Comparison of ENCODE assay signal across 24 mouse cellular contexts in genomic region chr9:42962506-42962905, GRCm38 (mm10). TPM values are rescaled to one million over a fixed set of nuclear protein-coding genes. Genes with fewer than 3 reads are reported as not detected.
DNase-seq lines count a peak whose midpoint lies in the region; ATAC-seq and TF ChIP-seq lines count a peak whose summit lies in the region.
"Had no signal": no experiment of that assay in that cellular context is flagged by ENCODE, and none has a peak within 500 bp of the region (broad histone marks: within the 10 kb centered on the region; RNA-seq: fewer than 3 reads in every experiment).

No protein-coding gene starts in this region.

- H3K4me3 ChIP-seq in hindbrain, embryonic 12.5 days = no peak overlapping the region
- H3K4me3 ChIP-seq in hindbrain, postnatal 0 days (ENCODE audit: low read length) = no peak overlapping the region
- no peak overlapping the region for H3K4me3 ChIP-seq in lung, postnatal 0 days (ENCODE audit: low read depth, low read length)
- H3K4me3 ChIP-seq: embryonic facial prominence, embryonic 13.5 days; forebrain, embryonic 13.5 days; heart, embryonic 10.5 days; left cerebral cortex, adult 2 months; liver, embryonic 13.5 days; megakaryocyte, embryonic 14.5 days had no signal

- intact Hi-C loops in heart, postnatal 36 days (cut with DNase I) = no loop called here

- H3K4me1 ChIP-seq in hindbrain, embryonic 12.5 days = 0 out of 2 replicates have a peak, but pooled peaks cover 4% of the 10 kb centered on the region
- no peaks in the 10 kb centered on the region for H3K4me1 ChIP-seq in hindbrain, postnatal 0 days (ENCODE audit: insufficient read depth, low read length)
- H3K4me1 ChIP-seq in lung, postnatal 0 days (ENCODE audit: insufficient read depth, low read depth, low read length) = no peaks in the 10 kb centered on the region
- H3K4me1 ChIP-seq: liver, embryonic 13.5 days had no signal

- WGBS in hindbrain, embryonic 12.5 days = 83% methylated on average over 6 of the region's 6 CpGs
- WGBS in hindbrain, postnatal 0 days = 86% methylated on average over 6 of the region's 6 CpGs
- WGBS in lung, postnatal 0 days = 84% methylated on average over 6 of the region's 6 CpGs

- no peaks in the 10 kb centered on the region for H3K27me3 ChIP-seq in hindbrain, embryonic 12.5 days
- no peaks in the 10 kb centered on the region for H3K27me3 ChIP-seq in hindbrain, postnatal 0 days (ENCODE audit: insufficient read depth, low read length)
- no peaks in the 10 kb centered on the region for H3K27me3 ChIP-seq in lung, postnatal 0 days (replicated peaks; ENCODE audit: insufficient read depth, low read length)
- H3K27me3 ChIP-seq: embryonic facial prominence, embryonic 13.5 days; forebrain, embryonic 13.5 days; liver, embryonic 13.5 days had no signal

- no peak for DNase-seq in hindbrain, postnatal 0 days (ENCODE audit: low spot score)
- DNase-seq in lung, postnatal 0 days (ENCODE audit: low spot score) = no peak
- no peak for DNase-seq in lung, postnatal 36 days
- DNase-seq in kidney, adult 8-10 months = peak; percentile 26 to 39
- peak; percentile 18 to 43 for DNase-seq in kidney, postnatal 36 days
- DNase-seq in heart, postnatal 36 days = no peak
- no peak for DNase-seq in retina, embryonic 14.5 days (ENCODE audit: low spot score)
- DNase-seq: adrenal gland, postnatal 25 days; cerebellum, adult 8-10 months; cerebellum, postnatal 36 days; embryo, embryonic 11 days; layer of hippocampus, adult 9-11 months; liver, embryonic 13.5 days; lung, adult 2 months; thymus, adult 2 months had no signal

- H3K9ac ChIP-seq in hindbrain, embryonic 12.5 days = no peak overlapping the region
- H3K9ac ChIP-seq in hindbrain, postnatal 0 days (replicated peaks; ENCODE audit: low read length) = no peak overlapping the region
- no peak overlapping the region for H3K9ac ChIP-seq in lung, postnatal 0 days (replicated peaks; ENCODE audit: low read depth)
- H3K9ac ChIP-seq: embryonic facial prominence, embryonic 13.5 days; forebrain, embryonic 13.5 days; liver, embryonic 13.5 days had no signal

- H3K4me2 ChIP-seq in hindbrain, embryonic 12.5 days (replicated peaks) = no peak overlapping the region
- no peak overlapping the region for H3K4me2 ChIP-seq in hindbrain, postnatal 0 days (ENCODE audit: low read depth, low read length)
- H3K4me2 ChIP-seq in lung, postnatal 0 days (replicated peaks; ENCODE audit: low read depth, low read length) = no peak overlapping the region
- H3K4me2 ChIP-seq: embryonic facial prominence, embryonic 13.5 days; forebrain, embryonic 13.5 days; liver, embryonic 13.5 days had no signal

- H3K27ac ChIP-seq in hindbrain, embryonic 12.5 days = peak overlapping the region; percentile 7; the same call in 1 of the 2 replicates
- H3K27ac ChIP-seq in hindbrain, postnatal 0 days = no peak overlapping the region
- H3K27ac ChIP-seq in lung, postnatal 0 days (ENCODE audit: low read length) = no peak overlapping the region
- H3K27ac ChIP-seq: embryonic facial prominence, embryonic 13.5 days; forebrain, embryonic 13.5 days; heart, embryonic 10.5 days; left cerebral cortex, adult 2 months; liver, embryonic 13.5 days had no signal

- TF ChIP-seq EP300 in lung, postnatal 0 days (IDR thresholded peaks at IDR 0.05) = no peak

- H3K36me3 ChIP-seq in hindbrain, embryonic 12.5 days = peaks cover 12% of the 10 kb centered on the region
- peaks cover 12% of the 10 kb centered on the region; the same call in 1 of the 2 replicates for H3K36me3 ChIP-seq in hindbrain, postnatal 0 days (ENCODE audit: insufficient read depth, low read length)
- H3K36me3 ChIP-seq in lung, postnatal 0 days (ENCODE audit: insufficient read depth, low read length) = peaks cover 7% of the 10 kb centered on the region; the same call in 1 of the 2 replicates

- ATAC-seq in hindbrain, embryonic 12.5 days (ENCODE audit: low FRiP score) = no peak
- ATAC-seq in hindbrain, postnatal 0 days = no peak
- ATAC-seq in lung, postnatal 0 days = peak; percentile 21; the same call in 1 of the 2 replicates
- ATAC-seq: forebrain, embryonic 13.5 days had no signal

- H3K9me3 ChIP-seq in hindbrain, embryonic 12.5 days (replicated peaks) = no peaks in the 10 kb centered on the region
- H3K9me3 ChIP-seq in hindbrain, postnatal 0 days (ENCODE audit: low read length) = no peaks in the 10 kb centered on the region
- no peaks in the 10 kb centered on the region for H3K9me3 ChIP-seq in lung, postnatal 0 days (ENCODE audit: low read length)
- H3K9me3 ChIP-seq: embryonic facial prominence, embryonic 13.5 days; forebrain, embryonic 13.5 days; heart, embryonic 10.5 days; liver, embryonic 13.5 days; megakaryocyte, embryonic 14.5 days had no signal

- TF ChIP-seq CTCF in hindbrain, postnatal 0 days (IDR thresholded peaks at IDR 0.05; ENCODE audit: low read depth) = no peak
- TF ChIP-seq CTCF in lung, postnatal 0 days (IDR thresholded peaks at IDR 0.05) = no peak

RNA-seq across cellular contexts. Expression of gene Grik4, which starts 18.2 kb away (rescaled TPM):
- polyA plus RNA-seq in hindbrain, embryonic 12.5 days (2016; fragmentation: Nextera tagmentation; extraction: Ambion mirVana) = 5.6 and 5.7 TPM in 2 replicates
- total RNA-seq in hindbrain, postnatal 0 days (2014; rRNA removed) = 14.8 and 18.2 TPM in 2 replicates
- 8.9 and 9.4 TPM in 2 replicates for polyA plus RNA-seq in hindbrain, postnatal 0 days (2015; fragmentation: Nextera tagmentation; extraction: Ambion mirVana)
- polyA plus RNA-seq in lung, postnatal 0 days (2015; fragmentation: Nextera tagmentation; extraction: Ambion mirVana) = 0.47 and 0.67 TPM in 2 replicates
- under 1 TPM in 1 of 2 experiments, not detected in 1; 0.11 TPM for total RNA-seq in heart, postnatal 36 days (2021)
- total RNA-seq: hematopoietic stem cell, adult 5-6 weeks; monocyte, adult 5-6 weeks; neutrophil, adult 5-6 weeks had no signal

Comparison
In these comparisons a context has a peak if more than half of its experiments do, and no peak if none do; other contexts are left out.
1. DNase-seq: peak in kidney, adult 8-10 months (2 of 2) and kidney, postnatal 36 days (2 of 2); none in hindbrain, postnatal 0 days (single experiment), lung, postnatal 0 days (single experiment), lung, postnatal 36 days (single experiment), heart, postnatal 36 days (0 of 2) and retina, embryonic 14.5 days (single experiment).